Mouse (Mus musculus): ENCODE results near the gene Sec22b. TPM values are rescaled to one million over a fixed set of nuclear protein-coding genes. Genes with fewer than 3 reads are reported as not detected.
A peak's percentile ranks its signal among the peaks of the same experiment; 100 is the strongest.

The Sec22b gene
- polyA plus RNA-seq, 1 experiment from 2014 or later = 121 TPM

GRCm38 (mm10) chr3:97888168-97888901, 12.7 kb upstream of the Sec22b start, which contains the start of gene Pde4dip:
Pde4dip (minus strand) TSS chr3:97888707.
- peak within 1 kb of the TSS; percentile 48 for H3K4me3 ChIP-seq (ENCODE audit: low read depth, low read length)
- WGBS = 1% methylated on average over 44 of the region's 44 CpGs
- ATAC-seq (replicated peaks; ENCODE audit: low FRiP score) = peak; percentile 56; the same call in 1 of the 2 replicates
- H3K9me3 ChIP-seq (ENCODE audit: control insufficient read depth, low read length) = no peaks in the 10 kb centered on the region
- H3K4me1 ChIP-seq (replicated peaks; ENCODE audit: control insufficient read depth, insufficient read depth, low read length) = 0 out of 2 replicates have a peak, but pooled peaks cover 4% of the 10 kb centered on the region
- H3K9ac ChIP-seq (ENCODE audit: low read length) = peak within 1 kb of the TSS; percentile 58
- peak within 1 kb of the TSS; percentile 92 for H3K4me2 ChIP-seq (ENCODE audit: low read depth, low read length, severe bottlenecking)
- peaks cover 16% of the 10 kb centered on the region for H3K27me3 ChIP-seq (ENCODE audit: control insufficient read depth, insufficient read depth, low read length)
- H3K27ac ChIP-seq (ENCODE audit: low read depth, low read length) = no peak within 1 kb of the TSS
- DNase-seq (ENCODE audit: low spot score) = peak; percentile 68
- no peaks in the 10 kb centered on the region for H3K36me3 ChIP-seq (ENCODE audit: control insufficient read depth, insufficient read depth, low read length)

GRCm38 (mm10) chr3:97890205-97890604, 10.8 kb upstream of the Sec22b start:
- 79% methylated on average over 6 of the region's 6 CpGs for WGBS
- ATAC-seq (replicated peaks; ENCODE audit: low FRiP score) (no peak), DNase-seq (ENCODE audit: low spot score) (no peak)
- Histone ChIP-seq H3K36me3 (ENCODE audit: control insufficient read depth, insufficient read depth, low read length) (no peaks in the 10 kb centered on the region), H3K4me1 (replicated peaks; ENCODE audit: control insufficient read depth, insufficient read depth, low read length) (0 out of 2 replicates have a peak, but pooled peaks cover 4% of the 10 kb centered on the region), H3K27ac (ENCODE audit: low read depth, low read length) (no peak overlapping the region), H3K27me3 (ENCODE audit: control insufficient read depth, insufficient read depth, low read length) (peaks cover 16% of the 10 kb centered on the region), H3K4me2 (ENCODE audit: low read depth, low read length, severe bottlenecking) (no peak overlapping the region), H3K9me3 (ENCODE audit: control insufficient read depth, low read length) (no peaks in the 10 kb centered on the region), H3K4me3 (ENCODE audit: low read depth, low read length) (no peak overlapping the region), H3K9ac (ENCODE audit: low read length) (no peak overlapping the region)

DNA sequence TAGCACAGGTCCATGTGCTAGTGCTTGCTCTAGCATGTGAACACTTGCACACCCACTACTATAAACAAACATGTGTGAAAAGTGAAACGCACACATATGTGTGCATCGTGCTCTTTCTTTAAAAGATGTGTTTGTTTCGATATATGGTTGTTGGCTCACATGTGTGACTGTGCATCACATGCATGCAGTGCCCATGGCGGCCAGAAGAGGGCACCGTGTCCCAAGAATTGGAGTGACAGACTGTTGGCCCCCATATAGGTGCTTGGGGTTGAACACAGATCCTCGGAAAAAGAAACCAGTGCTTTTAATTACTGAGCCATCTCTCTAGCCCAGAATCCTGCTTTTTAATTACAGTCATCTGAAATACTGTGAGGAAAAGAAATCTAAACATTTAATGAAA, 6.3 kb upstream of the Sec22b start:
- H3K36me3 ChIP-seq (ENCODE audit: control insufficient read depth, insufficient read depth, low read length) = no peaks in the 10 kb centered on the region
- no peak overlapping the region for H3K4me3 ChIP-seq (ENCODE audit: low read depth, low read length)
- H3K27me3 ChIP-seq (ENCODE audit: control insufficient read depth, insufficient read depth, low read length) = no peaks in the 10 kb centered on the region
- H3K27ac ChIP-seq (ENCODE audit: low read depth, low read length) = no peak overlapping the region
- H3K9ac ChIP-seq (ENCODE audit: low read length) = no peak overlapping the region
- WGBS = 51% methylated on average over 6 of the region's 6 CpGs
- H3K4me2 ChIP-seq (ENCODE audit: low read depth, low read length, severe bottlenecking) = no peak overlapping the region
- H3K9me3 ChIP-seq (ENCODE audit: control insufficient read depth, low read length) = no peaks in the 10 kb centered on the region
- ATAC-seq (replicated peaks; ENCODE audit: low FRiP score) (no peak), DNase-seq (ENCODE audit: low spot score) (peak; percentile 67)
- no peaks in the 10 kb centered on the region for H3K4me1 ChIP-seq (replicated peaks; ENCODE audit: control insufficient read depth, insufficient read depth, low read length)

DNA sequence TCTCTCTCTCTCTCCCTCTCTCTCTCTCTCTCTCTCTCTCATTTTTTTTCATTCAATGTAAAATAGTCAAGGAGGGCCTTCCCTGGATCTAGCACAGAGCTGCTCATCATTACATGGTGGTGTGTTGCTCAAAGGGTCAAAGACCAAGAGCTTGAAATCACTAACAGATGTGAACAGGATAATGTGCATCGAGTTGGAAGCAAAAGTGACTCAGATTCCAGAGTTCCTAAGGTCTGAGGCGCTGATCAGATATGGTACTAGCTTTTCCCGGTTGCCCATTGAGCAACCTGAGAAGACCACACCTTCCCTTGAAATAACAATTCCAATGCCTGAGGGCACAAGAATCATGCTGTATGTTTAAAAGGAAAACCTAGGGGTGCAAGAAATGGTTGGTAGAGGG, 2.6 kb upstream of the Sec22b start:
- DNase-seq (ENCODE audit: low spot score) (no peak), ATAC-seq (replicated peaks; ENCODE audit: low FRiP score) (no peak)
- Histone ChIP-seq H3K4me1 (replicated peaks; ENCODE audit: control insufficient read depth, insufficient read depth, low read length) (no peaks in the 10 kb centered on the region; the same call in 1 of the 2 replicates), H3K9ac (ENCODE audit: low read length) (no peak overlapping the region), H3K4me2 (ENCODE audit: low read depth, low read length, severe bottlenecking) (no peak overlapping the region), H3K27ac (ENCODE audit: low read depth, low read length) (no peak overlapping the region), H3K27me3 (ENCODE audit: control insufficient read depth, insufficient read depth, low read length) (no peaks in the 10 kb centered on the region), H3K36me3 (ENCODE audit: control insufficient read depth, insufficient read depth, low read length) (no peaks in the 10 kb centered on the region), H3K9me3 (ENCODE audit: control insufficient read depth, low read length) (no peaks in the 10 kb centered on the region), H3K4me3 (ENCODE audit: low read depth, low read length) (no peak overlapping the region)
- 66% methylated on average over 3 of the region's 3 CpGs for WGBS

DNA sequence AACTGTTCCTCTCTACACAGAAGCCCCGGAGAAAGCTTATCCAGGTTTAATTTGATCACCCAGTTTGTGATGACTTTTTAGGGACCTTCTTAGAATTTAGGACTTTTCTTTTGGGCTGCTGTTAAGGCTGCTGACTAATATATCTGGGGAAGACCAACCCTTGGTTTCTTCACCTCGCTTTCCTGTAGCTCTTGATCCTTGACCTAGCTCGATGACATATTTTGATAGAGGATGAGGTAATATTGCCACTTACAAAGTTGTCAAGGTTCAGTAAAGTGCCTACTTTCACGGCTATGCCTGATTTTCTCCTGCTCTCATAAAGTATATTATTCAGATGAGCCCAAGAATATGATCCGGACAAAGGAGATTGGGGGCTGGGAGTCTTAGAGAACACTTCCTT, 596 bp downstream of the Sec22b start:
- H3K4me1 ChIP-seq (replicated peaks; ENCODE audit: control insufficient read depth, insufficient read depth, low read length) = no peaks in the 10 kb centered on the region; the same call in 1 of the 2 replicates
- H3K36me3 ChIP-seq (ENCODE audit: control insufficient read depth, insufficient read depth, low read length) = no peaks in the 10 kb centered on the region
- no peak overlapping the region for H3K27ac ChIP-seq (ENCODE audit: low read depth, low read length)
- DNase-seq (ENCODE audit: low spot score) = no peak
- H3K9ac ChIP-seq (ENCODE audit: low read length) = peak overlapping the region; percentile 91
- H3K9me3 ChIP-seq (ENCODE audit: control insufficient read depth, low read length) = no peaks in the 10 kb centered on the region
- H3K4me3 ChIP-seq (ENCODE audit: low read depth, low read length) = peak overlapping the region; percentile 94
- H3K4me2 ChIP-seq (ENCODE audit: low read depth, low read length, severe bottlenecking) = peak overlapping the region; percentile 59
- ATAC-seq (replicated peaks; ENCODE audit: low FRiP score) = 0 out of 2 replicates have a peak, but pooled peaks have one; percentile 15
- WGBS = 24% methylated on average over 5 of the region's 5 CpGs
- no peaks in the 10 kb centered on the region for H3K27me3 ChIP-seq (ENCODE audit: control insufficient read depth, insufficient read depth, low read length)

GRCm38 (mm10) chr3:97909737-97910136, 8.7 kb downstream of the Sec22b start:
- Histone ChIP-seq H3K4me2 (ENCODE audit: low read depth, low read length, severe bottlenecking) (no peak overlapping the region), H3K4me3 (ENCODE audit: low read depth, low read length) (no peak overlapping the region), H3K9ac (ENCODE audit: low read length) (no peak overlapping the region), H3K4me1 (replicated peaks; ENCODE audit: control insufficient read depth, insufficient read depth, low read length) (no peaks in the 10 kb centered on the region), H3K27ac (ENCODE audit: low read depth, low read length) (no peak overlapping the region), H3K27me3 (ENCODE audit: control insufficient read depth, insufficient read depth, low read length) (no peaks in the 10 kb centered on the region), H3K36me3 (ENCODE audit: control insufficient read depth, insufficient read depth, low read length) (no peaks in the 10 kb centered on the region; the same call in 1 of the 2 replicates), H3K9me3 (ENCODE audit: control insufficient read depth, low read length) (no peaks in the 10 kb centered on the region)
- WGBS = 53% methylated on average over 2 of the region's 2 CpGs
- ATAC-seq (replicated peaks; ENCODE audit: low FRiP score) = no peak
- no peak for DNase-seq (ENCODE audit: low spot score)

- Histone ChIP-seq H3K4me2 (ENCODE audit: low read depth, low read length, severe bottlenecking) (no peak overlapping the region), H3K4me1 (replicated peaks; ENCODE audit: control insufficient read depth, insufficient read depth, low read length) (no peaks in the 10 kb centered on the region), H3K9ac (ENCODE audit: low read length) (no peak overlapping the region), H3K27me3 (ENCODE audit: control insufficient read depth, insufficient read depth, low read length) (no peaks in the 10 kb centered on the region), H3K9me3 (ENCODE audit: control insufficient read depth, low read length) (no peaks in the 10 kb centered on the region), H3K36me3 (ENCODE audit: control insufficient read depth, insufficient read depth, low read length) (no peaks in the 10 kb centered on the region; the same call in 1 of the 2 replicates), H3K27ac (ENCODE audit: low read depth, low read length) (no peak overlapping the region), H3K4me3 (ENCODE audit: low read depth, low read length) (no peak overlapping the region)
- ATAC-seq (replicated peaks; ENCODE audit: low FRiP score) (no peak), DNase-seq (ENCODE audit: low spot score) (no peak)
- WGBS = 89% methylated on average over 7 of the region's 7 CpGs
Observed at GRCm38 (mm10) chr3:97911093-97911492, 10.1 kb downstream of the Sec22b start.

DNA sequence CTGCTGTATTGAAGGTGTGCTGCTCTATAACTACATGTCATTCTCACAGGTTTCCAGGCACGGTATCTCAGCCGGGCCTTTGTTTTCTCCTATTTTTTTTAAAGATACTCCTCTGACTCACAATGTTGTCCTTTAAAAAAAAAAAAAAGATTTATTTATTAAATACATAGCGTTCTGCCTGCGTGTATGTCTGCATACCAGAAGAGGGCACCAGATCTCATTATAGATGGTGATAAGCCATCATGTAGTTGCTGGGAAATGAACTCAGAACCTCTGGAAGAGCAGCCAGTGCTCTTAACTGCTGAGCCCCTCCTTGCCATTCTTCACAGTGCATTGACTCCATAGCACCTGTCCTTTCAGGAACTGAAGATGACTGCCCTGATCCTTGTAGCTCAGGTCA, 14.1 kb downstream of the Sec22b start:
- no peak for ATAC-seq (replicated peaks; ENCODE audit: low FRiP score)
- no peak for DNase-seq (ENCODE audit: low spot score)
- no peak overlapping the region for H3K27ac ChIP-seq (ENCODE audit: low read depth, low read length)
- H3K4me2 ChIP-seq (ENCODE audit: low read depth, low read length, severe bottlenecking) = no peak overlapping the region
- no peaks in the 10 kb centered on the region for H3K27me3 ChIP-seq (ENCODE audit: control insufficient read depth, insufficient read depth, low read length)
- no peaks in the 10 kb centered on the region; the same call in 1 of the 2 replicates for H3K36me3 ChIP-seq (ENCODE audit: control insufficient read depth, insufficient read depth, low read length)
- no peaks in the 10 kb centered on the region for H3K9me3 ChIP-seq (ENCODE audit: control insufficient read depth, low read length)
- 84% methylated on average over 4 of the region's 4 CpGs for WGBS
- no peaks in the 10 kb centered on the region for H3K4me1 ChIP-seq (replicated peaks; ENCODE audit: control insufficient read depth, insufficient read depth, low read length)
- H3K9ac ChIP-seq (ENCODE audit: low read length) = no peak overlapping the region
- H3K4me3 ChIP-seq (ENCODE audit: low read depth, low read length) = no peak overlapping the region
